Mouse (Mus musculus) midbrain, postnatal 0 days (tissue): ENCODE data around the gene Klhl35. TPM values are rescaled to one million over a fixed set of nuclear protein-coding genes. Genes with fewer than 3 reads are reported as not detected.
"Not testable (repeated sequence)": the region's sequence is repeated elsewhere in the genome, so short reads cannot be mapped to it uniquely, and the experiment has no call there.

ENCODE experiments used
- ATAC-seq: fragments of 200-750 bp; cut with Nextera tagmentation; 2 replicates; pipeline ENCODE4 v1.8.0; 2017; ENCODE audit warnings: moderate number of reproducible peaks, mild to moderate bottlenecking, moderate TSS enrichment, moderate library complexity; ENCODE audit not compliant: low FRiP score
- DNase-seq: peaks from one replicate; pipeline ENCODE4 v3.0.0-alpha.2; 2015; ENCODE audit warnings: low spot score
- H3K27ac ChIP-seq: fragments of 300-500 bp; sonication (generic); 2 replicates; pipeline ENCODE4 v1.5.1; 2014; ENCODE audit warnings: low read depth, mild to moderate bottlenecking, low read length, mixed read lengths
- H3K27me3 ChIP-seq: fragments of 300-500 bp; sonication (generic); 2 replicates; pipeline ENCODE4 v1.6.1; 2014; ENCODE audit warnings: low read length, control low read depth, mixed read lengths; ENCODE audit not compliant: insufficient read depth
- H3K36me3 ChIP-seq: fragments of 300-500 bp; sonication (generic); 2 replicates; pipeline ENCODE4 v1.6.1; 2014; ENCODE audit warnings: low read length, control low read depth, mixed read lengths; ENCODE audit not compliant: insufficient read depth
- H3K4me1 ChIP-seq: fragments of 300-500 bp; sonication (generic); 2 replicates; pipeline ENCODE4 v1.6.1; 2014; ENCODE audit warnings: mild to moderate bottlenecking, control low read depth, antibody characterized with exemption, low read length, mixed read lengths; ENCODE audit not compliant: insufficient read depth
- H3K4me2 ChIP-seq: fragments of 300-500 bp; sonication (generic); 2 replicates; pipeline ENCODE4 v1.6.1; 2014; ENCODE audit warnings: low read depth, mild to moderate bottlenecking, low read length, mixed read lengths; ENCODE audit not compliant: poor library complexity, severe bottlenecking
- H3K4me3 ChIP-seq: fragments of 300-500 bp; sonication (generic); 2 replicates; pipeline ENCODE4 v1.5.1; 2014; ENCODE audit warnings: low read depth, mild to moderate bottlenecking, low read length, moderate library complexity
- H3K9ac ChIP-seq: fragments of 300-500 bp; sonication (generic); replicated peaks from 2 replicates; pipeline ENCODE4 v1.6.1; 2014; ENCODE audit warnings: mild to moderate bottlenecking, low read length, moderate library complexity, mixed read lengths; ENCODE audit not compliant: poor library complexity, severe bottlenecking
- H3K9me3 ChIP-seq: fragments of 300-500 bp; sonication (generic); 2 replicates; pipeline ENCODE4 v1.6.1; 2016; ENCODE audit warnings: low read length, control low read depth
- CTCF ChIP-seq: IDR thresholded peaks from 2 replicates; pipeline ENCODE4 v1.5.1; 2016; ENCODE audit warnings: antibody characterized with exemption, mild to moderate bottlenecking
- WGBS: fragments of 180-500 bp; shearing (Covaris S2); extraction: QIAGEN DNeasy Blood & Tissue Kit; methylation state at CpG from one replicate; pipeline ENCODE4 v1.1.7; 2014; 5-methylcytosine and 5-hydroxymethylcytosine counted together
- polyA plus RNA-seq: library from polyadenylated mRNA; unstranded; fragments of >200 nt; fragmentation: Nextera tagmentation; extraction: Ambion mirVana; gene quantifications from 2 replicates; pipeline ENCODE4 v1.2.1, GENCODE M21; 2015
- total RNA-seq: library from RNA; depleted of rRNA; stranded (reverse); fragments of >200 nt; gene quantifications from 2 replicates; pipeline ENCODE4 v1.2.3, GENCODE M21; 2014

Klhl35 gene
- total and polyA plus RNA-seq, 2 experiments from 2014 or later, result 2.4 to 3.9 TPM

GRCm38 (mm10) chr7:99504556-99504955 is 38.8 kb downstream of the Klhl35 start:
- Histone ChIP-seq H3K9me3 (no peaks in the 10 kb centered on the region), H3K4me1 (no peaks in the 10 kb centered on the region), H3K27me3 (no peaks in the 10 kb centered on the region), H3K4me3 (no peak overlapping the region), H3K9ac (no peak overlapping the region), H3K36me3 (no peaks in the 10 kb centered on the region), H3K4me2 (no peak overlapping the region), H3K27ac (no peak overlapping the region)
- DNase-seq (no peak), ATAC-seq (no peak)
- TF ChIP-seq CTCF, result no peak

GRCm38 (mm10) chr7:99508187-99508586 is 42.4 kb downstream of the Klhl35 start:
- H3K4me2 ChIP-seq, H3K9me3 ChIP-seq, H3K27ac ChIP-seq, H3K27me3 ChIP-seq, H3K9ac ChIP-seq, H3K4me1 ChIP-seq, DNase-seq, H3K36me3 ChIP-seq, ATAC-seq, H3K4me3 ChIP-seq: not testable (repeated sequence)
- 32% methylated on average over 2 of the region's 2 CpGs for WGBS

- ATAC-seq (peak; percentile 88; the same call in 1 of the 2 replicates), DNase-seq (peak; percentile 84)
- TF ChIP-seq CTCF, result no peak; the same call in 1 of the 2 replicates
- Histone ChIP-seq H3K9ac (0 out of 2 replicates have a peak overlapping the region, but pooled peaks have one; percentile 8), H3K36me3 (no peaks in the 10 kb centered on the region), H3K4me3 (no peak overlapping the region), H3K4me1 (peaks cover 9% of the 10 kb centered on the region), H3K27me3 (no peaks in the 10 kb centered on the region), H3K4me2 (0 out of 2 replicates have a peak overlapping the region, but pooled peaks have one; percentile 26), H3K9me3 (no peaks in the 10 kb centered on the region), H3K27ac (peak overlapping the region; percentile 69)
- under 1% methylated on average over 8 of the region's 8 CpGs for WGBS
These were observed 44.3 kb downstream of the Klhl35 start for GRCm38 (mm10) chr7:99510087-99510501.

GRCm38 (mm10) chr7:99516092-99516813 is 50.4 kb downstream of the Klhl35 start:
- Histone ChIP-seq H3K27me3 (no peaks in the 10 kb centered on the region), H3K27ac (no peak overlapping the region), H3K36me3 (no peaks in the 10 kb centered on the region), H3K9me3 (no peaks in the 10 kb centered on the region), H3K4me1 (no peaks in the 10 kb centered on the region), H3K9ac (no peak overlapping the region), H3K4me3 (no peak overlapping the region), H3K4me2 (no peak overlapping the region)
- ATAC-seq, result no peak
- WGBS, result 88% methylated on average over 9 of the region's 9 CpGs
- DNase-seq, result no peak
- TF ChIP-seq CTCF, result no peak

GRCm38 (mm10) chr7:99516814-99517157 is 51.0 kb downstream of the Klhl35 start:
- Histone ChIP-seq H3K4me1 (no peaks in the 10 kb centered on the region), H3K4me2 (no peak overlapping the region), H3K36me3 (no peaks in the 10 kb centered on the region), H3K9me3 (no peaks in the 10 kb centered on the region), H3K27me3 (no peaks in the 10 kb centered on the region), H3K4me3 (no peak overlapping the region), H3K9ac (no peak overlapping the region), H3K27ac (no peak overlapping the region)
- TF ChIP-seq CTCF, result no peak
- DNase-seq, result no peak
- no peak for ATAC-seq
- WGBS, result 87% methylated on average over 3 of the region's 3 CpGs

GRCm38 (mm10) chr7:99518954-99519644 is 53.3 kb downstream of the Klhl35 start:
- H3K36me3 ChIP-seq, result no peaks in the 10 kb centered on the region
- ATAC-seq (no peak), DNase-seq (no peak)
- H3K27ac ChIP-seq, result no peak overlapping the region
- TF ChIP-seq CTCF, result no peak
- H3K27me3 ChIP-seq, result no peaks in the 10 kb centered on the region
- no peaks in the 10 kb centered on the region for H3K4me1 ChIP-seq
- no peak overlapping the region for H3K9ac ChIP-seq
- no peak overlapping the region for H3K4me3 ChIP-seq
- no peak overlapping the region for H3K4me2 ChIP-seq
- H3K9me3 ChIP-seq, result no peaks in the 10 kb centered on the region
- 66% methylated on average over 4 of the region's 4 CpGs for WGBS
